Mouse (Mus musculus): ENCODE results near the gene Ddah2.
A peak's percentile ranks its signal among the peaks of the same experiment; 100 is the strongest.

Gene Ddah2

GRCm38 (mm10) chr17:35058911-35059892, at the start of gene Ddah2:
TSS of gene Ddah2 (plus strand) at chr17:35059035.
- DNase-seq = peak; percentile 84

GRCm38 (mm10) chr17:35009586-35009985, 49.2 kb upstream of the Ddah2 start:
- DNase-seq = peak; percentile 92

GRCm38 (mm10) chr17:35011440-35011839, 47.4 kb upstream of the Ddah2 start:
- no peak for DNase-seq

- DNase-seq = no peak
Observed at GRCm38 (mm10) chr17:35012430-35012829, 46.4 kb upstream of the Ddah2 start.

GRCm38 (mm10) chr17:35013221-35013620, 45.6 kb upstream of the Ddah2 start:
- DNase-seq = peak; percentile 50

- DNase-seq = peak; percentile 53
Observed at GRCm38 (mm10) chr17:35015296-35015695, 43.5 kb upstream of the Ddah2 start.

- DNase-seq = peak; percentile 85
Observed at GRCm38 (mm10) chr17:35016376-35016775, 42.5 kb upstream of the Ddah2 start, which contains the start of gene Vwa7. TSS of gene Vwa7 (plus strand) at chr17:35016579.

- DNase-seq = peak; percentile 58
Observed at GRCm38 (mm10) chr17:35016791-35017705, 41.8 kb upstream of the Ddah2 start.

- DNase-seq = peak; percentile 54
Observed at GRCm38 (mm10) chr17:35017706-35018030, 41.2 kb upstream of the Ddah2 start.

GRCm38 (mm10) chr17:35018171-35018570, 40.7 kb upstream of the Ddah2 start:
- peak; percentile 34 for DNase-seq

- no peak for DNase-seq
Observed at GRCm38 (mm10) chr17:35019894-35020293, 38.9 kb upstream of the Ddah2 start.

GRCm38 (mm10) chr17:35020551-35020950, 38.3 kb upstream of the Ddah2 start:
- no peak for DNase-seq

- DNase-seq = peak; percentile 86
Observed at GRCm38 (mm10) chr17:35021163-35021808, 37.5 kb upstream of the Ddah2 start.

GRCm38 (mm10) chr17:35021842-35022477, 36.9 kb upstream of the Ddah2 start:
- no peak for DNase-seq

- DNase-seq = no peak
Observed at GRCm38 (mm10) chr17:35022541-35023060, 36.2 kb upstream of the Ddah2 start.

- DNase-seq = no peak
Observed at GRCm38 (mm10) chr17:35023221-35023620, 35.6 kb upstream of the Ddah2 start.

GRCm38 (mm10) chr17:35023756-35024155, 35.1 kb upstream of the Ddah2 start:
- DNase-seq = no peak

GRCm38 (mm10) chr17:35024261-35024660, 34.6 kb upstream of the Ddah2 start:
- DNase-seq = no peak

GRCm38 (mm10) chr17:35024691-35025488, 33.9 kb upstream of the Ddah2 start:
- no peak for DNase-seq

- no peak for DNase-seq
Observed at GRCm38 (mm10) chr17:35026206-35026605, 32.6 kb upstream of the Ddah2 start.

Data from cerebellum, adult 11-12 months (tissue).